Mouse (Mus musculus) left cerebral cortex, adult 2 months (tissue): Measurements from ENCODE around the gene a. TPM values are rescaled to one million over a fixed set of nuclear protein-coding genes. Genes with fewer than 3 reads are reported as not detected.

Source experiments
- DNase-seq, 2 experiments: peaks; one replicate each; pipeline ENCODE4 v3.0.0; 2021 to 2022; ENCODE audit warnings: low spot score in 2 of 2, mixed read lengths in 1 of 2; ENCODE audit errors: extremely low spot score in 1 of 2
- H3K27ac ChIP-seq: fragments of 200-600 bp; 2 replicates; pipeline ENCODE4 v1.8.1; 2022
- H3K4me3 ChIP-seq: fragments of 200-600 bp; 2 replicates; pipeline ENCODE4 v1.8.1; 2022
- CTCF ChIP-seq: fragments of 200-600 bp; IDR thresholded peaks from 2 replicates; pipeline ENCODE4 v1.8.1; 2022; ENCODE audit warnings: antibody characterized with exemption, mild to moderate bottlenecking, moderate library complexity
- intact Hi-C: fragments of 180-260 bp; cut with DNase I; formaldehyde crosslinking; loops from one replicate; pipeline ENCODE4 v1.15.1; 2025
- total RNA-seq, 2 experiments: library from RNA; stranded (reverse); gene quantifications; 2 replicates each; pipeline ENCODE4 v1.2.3; 2021

The a gene
- total RNA-seq, 2 experiments from 2014 or later: not detected

DNA sequence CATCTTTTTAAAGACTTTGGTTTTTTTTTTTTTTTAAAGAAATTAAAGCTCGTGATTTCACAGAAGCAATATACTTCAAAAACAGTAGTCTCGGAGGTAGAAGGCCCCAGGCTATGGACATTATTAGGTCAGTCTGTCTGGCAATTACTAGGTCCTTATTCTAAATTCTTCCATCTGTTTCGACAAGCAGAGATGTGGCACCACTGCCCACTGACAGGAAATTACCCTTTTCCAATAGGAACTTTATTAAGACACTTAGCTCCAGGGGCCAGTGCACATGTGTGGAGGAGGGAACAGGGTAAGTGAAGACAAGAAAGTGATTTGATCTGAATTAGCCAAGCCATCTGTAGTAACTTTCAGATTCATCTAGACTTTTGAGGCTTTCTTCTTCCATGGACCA, 263.5 kb downstream of the a start:
- H3K27ac ChIP-seq: no peak overlapping the region
- TF ChIP-seq CTCF: no peak

DNA sequence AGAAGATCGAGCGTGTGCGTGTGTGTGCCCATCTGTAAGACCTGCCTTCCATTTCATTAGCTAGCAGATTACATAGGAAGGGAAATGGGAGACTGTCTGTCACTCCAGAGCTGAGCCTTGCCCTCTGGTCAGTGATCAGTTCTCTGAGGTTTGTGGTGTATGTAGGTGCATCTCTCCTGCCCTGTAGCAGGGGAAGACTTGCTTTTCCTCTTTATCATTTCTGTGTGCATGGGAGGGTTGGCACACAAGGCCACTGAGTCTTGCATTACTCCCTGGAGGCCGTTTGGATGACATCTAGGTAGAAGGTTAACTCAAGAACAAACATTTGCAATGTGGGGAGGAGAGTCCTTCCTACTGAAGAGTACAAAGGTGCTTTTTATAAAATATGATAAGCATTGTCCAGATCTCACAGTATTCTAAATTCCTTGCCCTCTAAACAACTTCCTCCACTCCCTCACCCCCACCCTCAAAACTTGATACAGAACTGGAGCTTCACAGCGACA, 264.9 kb downstream of the a start:
- intact Hi-C loops: no loop called here
- H3K4me3 ChIP-seq: no peak overlapping the region
- no peak for DNase-seq
- TF ChIP-seq CTCF: no peak
- no peak overlapping the region for H3K27ac ChIP-seq

More for the DNA sequence above, 263.5 kb downstream of the a start:
- H3K4me3 ChIP-seq: no peak overlapping the region
- DNase-seq: no peak
- intact Hi-C loops: no loop called here

DNA sequence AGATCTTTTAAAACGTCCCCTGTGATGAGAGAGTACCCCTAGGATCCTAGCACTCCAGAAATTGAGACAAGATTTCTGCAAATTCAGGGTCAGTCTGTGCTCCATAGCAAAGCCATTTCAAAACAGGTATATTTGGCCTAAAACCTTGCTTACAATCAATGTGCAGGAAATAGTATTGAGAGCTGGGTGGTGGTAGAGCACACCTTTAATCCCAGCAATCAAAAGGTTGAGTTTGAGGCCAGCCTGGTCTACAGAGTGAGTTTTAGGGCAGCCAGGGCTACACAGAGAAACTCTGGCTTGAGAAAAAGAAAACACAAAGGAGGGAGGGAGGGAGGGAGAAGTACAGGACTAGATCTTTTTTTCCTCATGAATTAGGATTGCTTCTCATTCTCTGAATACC, 266.2 kb downstream of the a start:
- intact Hi-C loops: no loop called here
- Histone ChIP-seq H3K27ac (no peak overlapping the region), H3K4me3 (no peak overlapping the region)
- no peak for TF ChIP-seq CTCF
- no peak for DNase-seq

- no peak for DNase-seq
- no peak for TF ChIP-seq CTCF
- intact Hi-C loops: no loop called here
- no peak overlapping the region for H3K4me3 ChIP-seq
- H3K27ac ChIP-seq: no peak overlapping the region
These were observed 279.8 kb downstream of the a start for GRCm38 (mm10) chr2:155071027-155071426.

DNA sequence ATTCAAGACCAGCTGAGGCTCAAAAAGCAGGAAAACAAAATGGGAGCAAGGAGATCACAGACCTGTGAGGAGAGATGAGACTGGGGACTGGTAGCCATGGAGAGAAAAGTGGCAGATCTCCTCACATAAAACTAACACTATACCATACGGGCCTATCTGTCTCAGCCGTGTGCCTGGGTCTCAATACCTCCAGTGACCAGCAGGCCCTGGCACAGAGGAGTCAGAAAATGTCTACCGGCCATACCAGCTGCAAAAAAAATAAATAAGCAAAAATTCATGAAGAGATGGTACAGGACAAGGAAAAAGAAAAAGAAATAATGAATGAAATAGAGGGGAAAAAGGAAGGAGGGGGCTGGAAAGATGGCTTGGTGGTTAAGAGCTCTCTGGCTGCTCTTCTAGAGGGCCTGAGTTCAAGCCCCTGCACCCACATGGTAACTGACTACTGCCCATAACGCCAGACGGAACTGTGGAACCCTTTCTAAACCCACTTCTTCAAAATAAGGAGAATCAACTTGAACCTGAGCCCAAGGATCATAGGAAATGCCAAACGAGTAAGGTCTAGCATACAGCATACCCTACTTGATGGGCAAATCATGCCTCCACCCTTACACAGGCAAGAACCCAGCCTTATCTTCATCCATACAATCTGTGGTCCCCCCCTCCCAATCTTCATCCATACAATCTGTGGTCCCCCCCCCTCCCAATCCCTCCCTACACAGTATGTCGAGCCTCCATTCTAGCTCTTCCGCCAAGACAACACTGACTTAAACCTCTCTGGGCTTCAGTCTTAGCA, 281.3 kb downstream of the a start:
- H3K4me3 ChIP-seq: no peak overlapping the region
- TF ChIP-seq CTCF: no peak; the same call in 1 of the 2 replicates
- intact Hi-C loops: no loop called here
- DNase-seq: no peak
- H3K27ac ChIP-seq: no peak overlapping the region

DNA sequence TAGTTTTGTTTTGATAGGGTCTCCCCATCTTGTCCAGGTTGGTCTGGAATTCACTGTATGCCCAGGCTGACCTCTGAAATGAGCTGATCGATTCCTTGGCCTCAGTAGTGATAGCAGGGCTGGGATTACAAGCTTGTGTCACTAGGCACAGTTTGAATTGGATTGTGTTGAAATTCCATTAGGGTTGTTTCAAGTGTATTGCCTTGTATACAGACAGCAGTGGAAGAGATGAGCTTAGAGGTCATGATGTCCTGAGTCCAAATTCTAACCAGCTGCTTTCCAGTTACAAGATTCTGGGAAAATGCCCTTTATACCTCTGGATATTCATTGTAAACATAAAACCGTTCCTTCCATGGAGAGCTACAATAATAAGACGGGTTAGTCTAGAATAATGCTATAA, 282.1 kb downstream of the a start:
- intact Hi-C loops: no loop called here
- Histone ChIP-seq H3K4me3 (peak overlapping the region; percentile 84), H3K27ac (peak overlapping the region; percentile 81)
- no peak for TF ChIP-seq CTCF
- DNase-seq: no peak

DNA sequence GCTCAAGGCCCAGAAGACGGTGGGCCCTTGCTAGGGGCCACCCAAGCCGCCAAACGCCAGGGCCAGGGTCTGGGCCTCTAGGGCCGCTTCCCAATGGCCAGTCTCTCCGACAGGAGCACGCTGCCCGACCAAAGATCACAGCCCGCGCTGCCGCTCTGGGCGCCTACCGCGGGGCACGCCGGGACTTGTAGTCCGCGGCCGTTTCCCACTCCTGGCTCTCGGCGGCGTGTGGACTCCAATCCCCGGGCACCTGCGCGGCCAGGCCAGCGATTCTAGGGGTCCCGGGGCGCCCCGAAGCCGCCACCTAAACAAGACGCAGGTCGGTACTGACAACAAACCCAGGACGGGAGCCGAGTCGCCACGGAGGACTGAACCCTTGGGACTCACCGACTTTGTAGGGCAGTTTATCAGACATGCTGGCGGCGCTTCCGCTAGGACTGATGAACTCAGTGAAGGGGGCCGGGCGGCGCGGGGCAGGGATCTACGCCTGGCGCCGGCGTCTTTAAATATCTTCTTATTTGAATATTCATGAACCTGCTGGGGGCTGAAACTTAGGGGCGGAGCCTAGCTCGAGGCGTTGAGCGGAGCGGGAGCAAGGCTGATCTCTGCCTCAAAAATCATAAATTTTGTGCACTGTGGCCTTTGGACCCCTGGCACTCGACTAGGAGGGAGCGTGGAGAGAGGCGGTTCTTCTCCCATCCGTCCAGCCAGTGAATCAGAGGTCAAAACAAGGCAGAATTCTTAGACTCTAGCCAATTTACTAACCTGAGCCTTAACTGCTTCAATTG, 283.0 kb downstream of the a start, which contains the start of gene Ahcy:
Ahcy (minus strand) TSS at position 520 of the 788 bp plus-strand sequence.
- H3K4me3 ChIP-seq: peak within 1 kb of the TSS; percentile 84
- intact Hi-C loops: loop anchor here (1.0 kb wide), 1 partner anchor 59 kb away; the partner anchor contains the start of gene Itch
- DNase-seq: peak; percentile 89 to 91
- H3K27ac ChIP-seq: peak within 1 kb of the TSS; percentile 81
- no peak for TF ChIP-seq CTCF

DNA sequence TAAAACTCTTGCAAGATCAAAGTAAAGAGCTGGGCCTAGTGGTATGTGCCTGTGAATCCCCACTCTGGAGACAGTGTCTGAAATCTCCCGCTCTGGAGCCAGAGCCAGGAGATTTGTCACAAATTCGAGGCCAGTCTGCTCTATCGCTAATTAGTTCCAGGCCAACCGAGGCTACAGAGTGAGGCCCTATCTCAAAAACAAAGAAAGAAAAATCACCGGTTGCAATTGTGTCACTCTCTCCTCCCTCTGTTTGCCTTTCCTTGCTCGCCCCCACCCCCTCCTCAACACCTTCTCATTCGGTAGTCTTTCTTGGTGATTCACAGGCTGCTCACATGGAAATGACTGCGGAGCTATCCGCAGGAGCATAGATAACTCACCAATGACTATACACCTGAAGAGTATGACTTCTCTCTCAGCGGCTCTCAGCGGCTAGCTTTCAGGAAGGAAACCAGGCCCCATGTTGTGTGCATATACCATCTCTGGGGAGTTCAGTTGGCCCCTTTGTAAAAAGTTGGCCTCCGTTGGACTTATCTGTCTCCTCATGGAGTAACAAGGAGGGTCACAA, 283.6 kb downstream of the a start:
- intact Hi-C loops: loop anchor here (1.0 to 5.0 kb wide), 2 partner anchors 58 to 312 kb away; partner anchors contain the start of gene Itch
- peak; percentile 16 to 42 for DNase-seq
- Histone ChIP-seq H3K27ac (peak overlapping the region; percentile 81), H3K4me3 (peak overlapping the region; percentile 84)
- no peak for TF ChIP-seq CTCF

- TF ChIP-seq CTCF: no peak
- no peak overlapping the region for H3K27ac ChIP-seq
- intact Hi-C loops: loop anchor here (5.0 kb wide), 1 partner anchor 312 kb away; no protein-coding TSS in a partner anchor
- no peak overlapping the region for H3K4me3 ChIP-seq
- no peak for DNase-seq
These were observed 284.4 kb downstream of the a start for GRCm38 (mm10) chr2:155075649-155076048.

GRCm38 (mm10) chr2:155079500-155080178, 288.4 kb downstream of the a start:
- Histone ChIP-seq H3K4me3 (no peak overlapping the region), H3K27ac (no peak overlapping the region)
- no peak for DNase-seq
- intact Hi-C loops: loop anchor here (5.0 kb wide), 3 partner anchors 93 to 308 kb away; no protein-coding TSS in a partner anchor
- TF ChIP-seq CTCF: no peak

GRCm38 (mm10) chr2:155080179-155080530, 289.0 kb downstream of the a start:
- no peak overlapping the region for H3K27ac ChIP-seq
- DNase-seq: no peak
- no peak overlapping the region for H3K4me3 ChIP-seq
- no peak for TF ChIP-seq CTCF
- intact Hi-C loops: loop anchor here (5.0 kb wide), 2 partner anchors 92 to 127 kb away; no protein-coding TSS in a partner anchor
